Mouse (Mus musculus): ENCODE results near the gene Khdc1c. TPM values are rescaled to one million over a fixed set of nuclear protein-coding genes. Genes with fewer than 3 reads are reported as not detected.
"Not testable (repeated sequence)": the region's sequence is repeated elsewhere in the genome, so short reads cannot be mapped to it uniquely, and the experiment has no call there.

Khdc1c gene
- not detected in 2 replicates for polyA plus RNA-seq (2015; fragmentation: Nextera tagmentation; extraction: Ambion mirVana)

GRCm38 (mm10) chr1:21368031-21368430 lies at the start of gene Khdc1c:
TSS of gene Khdc1c (plus strand) at chr1:21368331.
- not testable (repeated sequence) for H3K4me3 ChIP-seq; H3K9me3 ChIP-seq (replicated peaks); ATAC-seq; H3K4me1 ChIP-seq; H3K27ac ChIP-seq; H3K4me2 ChIP-seq; H3K27me3 ChIP-seq; H3K36me3 ChIP-seq (ENCODE audit: poor library complexity, severe bottlenecking); H3K9ac ChIP-seq
- WGBS, result 64% methylated on average over 1 of the region's 1 CpGs

GRCm38 (mm10) chr1:21320271-21320670 lies 47.9 kb upstream of the Khdc1c start:
- H3K27me3 ChIP-seq; H3K4me3 ChIP-seq; H3K27ac ChIP-seq; H3K4me2 ChIP-seq; H3K4me1 ChIP-seq; ATAC-seq; H3K9ac ChIP-seq; H3K9me3 ChIP-seq (replicated peaks); H3K36me3 ChIP-seq (ENCODE audit: poor library complexity, severe bottlenecking): not testable (repeated sequence)
- 91% methylated on average over 5 of the region's 5 CpGs for WGBS

GRCm38 (mm10) chr1:21321656-21322055 lies 46.5 kb upstream of the Khdc1c start:
- no peak for ATAC-seq
- no peak overlapping the region for H3K4me2 ChIP-seq
- no peak overlapping the region for H3K4me3 ChIP-seq
- H3K27ac ChIP-seq, result no peak overlapping the region
- no peaks in the 10 kb centered on the region for H3K4me1 ChIP-seq
- H3K27me3 ChIP-seq, result no peaks in the 10 kb centered on the region
- WGBS, result 81% methylated on average over 1 of the region's 1 CpGs
- H3K36me3 ChIP-seq (ENCODE audit: poor library complexity, severe bottlenecking), result no peaks in the 10 kb centered on the region
- no peak overlapping the region for H3K9ac ChIP-seq
- H3K9me3 ChIP-seq (replicated peaks), result no peaks in the 10 kb centered on the region; the same call in 1 of the 2 replicates

- H3K27me3 ChIP-seq, result no peaks in the 10 kb centered on the region
- H3K4me2 ChIP-seq, result no peak overlapping the region
- H3K4me3 ChIP-seq, result no peak overlapping the region
- 0 out of 2 replicates have a peak, but pooled peaks have one; percentile 43 for ATAC-seq
- no peak overlapping the region for H3K9ac ChIP-seq
- no peak overlapping the region for H3K27ac ChIP-seq
- no peaks in the 10 kb centered on the region for H3K4me1 ChIP-seq
- H3K9me3 ChIP-seq (replicated peaks), result no peaks in the 10 kb centered on the region; the same call in 1 of the 2 replicates
- H3K36me3 ChIP-seq (ENCODE audit: poor library complexity, severe bottlenecking), result no peaks in the 10 kb centered on the region
- WGBS, result 49% methylated on average over 1 of the region's 1 CpGs
Observed at GRCm38 (mm10) chr1:21323996-21324574, 44.0 kb upstream of the Khdc1c start.

- Histone ChIP-seq H3K27me3 (no peaks in the 10 kb centered on the region), H3K9ac (no peak overlapping the region), H3K36me3 (ENCODE audit: poor library complexity, severe bottlenecking) (no peaks in the 10 kb centered on the region), H3K4me1 (no peaks in the 10 kb centered on the region), H3K4me2 (no peak overlapping the region), H3K27ac (no peak overlapping the region), H3K9me3 (replicated peaks) (no peaks in the 10 kb centered on the region; the same call in 1 of the 2 replicates), H3K4me3 (no peak overlapping the region)
- no peak for ATAC-seq
- WGBS, result 90% methylated on average over 1 of the region's 1 CpGs
Observed at GRCm38 (mm10) chr1:21324633-21325032, 43.5 kb upstream of the Khdc1c start.

GRCm38 (mm10) chr1:21326733-21327132 lies 41.4 kb upstream of the Khdc1c start:
- H3K4me1 ChIP-seq, result no peaks in the 10 kb centered on the region
- 91% methylated on average over 7 of the region's 7 CpGs for WGBS

GRCm38 (mm10) chr1:21331161-21331560 lies 37.0 kb upstream of the Khdc1c start:
- H3K4me3 ChIP-seq; H3K36me3 ChIP-seq (ENCODE audit: poor library complexity, severe bottlenecking); H3K27me3 ChIP-seq; H3K4me2 ChIP-seq; H3K4me1 ChIP-seq; H3K9me3 ChIP-seq (replicated peaks); ATAC-seq; H3K9ac ChIP-seq; H3K27ac ChIP-seq: not testable (repeated sequence)

More at GRCm38 (mm10) chr1:21326733-21327132, 41.4 kb upstream of the Khdc1c start:
- no peaks in the 10 kb centered on the region; the same call in 1 of the 2 replicates for H3K9me3 ChIP-seq (replicated peaks)
- H3K4me2 ChIP-seq, result no peak overlapping the region
- H3K27ac ChIP-seq, result no peak overlapping the region
- no peaks in the 10 kb centered on the region for H3K27me3 ChIP-seq
- ATAC-seq, result no peak
- H3K4me3 ChIP-seq, result no peak overlapping the region
- H3K36me3 ChIP-seq (ENCODE audit: poor library complexity, severe bottlenecking), result no peaks in the 10 kb centered on the region
- H3K9ac ChIP-seq, result no peak overlapping the region

- no peaks in the 10 kb centered on the region for H3K9me3 ChIP-seq (replicated peaks)
- H3K4me2 ChIP-seq, result no peak overlapping the region
- no peaks in the 10 kb centered on the region for H3K27me3 ChIP-seq
- H3K27ac ChIP-seq, result no peak overlapping the region
- H3K4me1 ChIP-seq, result no peaks in the 10 kb centered on the region
- no peak for ATAC-seq
- H3K4me3 ChIP-seq, result no peak overlapping the region
- no peak overlapping the region for H3K9ac ChIP-seq
- H3K36me3 ChIP-seq (ENCODE audit: poor library complexity, severe bottlenecking), result no peaks in the 10 kb centered on the region
- 87% methylated on average over 16 of the region's 16 CpGs for WGBS
Observed at GRCm38 (mm10) chr1:21333222-21333973, 34.7 kb upstream of the Khdc1c start.

- Histone ChIP-seq H3K4me1 (no peaks in the 10 kb centered on the region), H3K27ac (no peak overlapping the region), H3K9ac (no peak overlapping the region), H3K36me3 (ENCODE audit: poor library complexity, severe bottlenecking) (no peaks in the 10 kb centered on the region), H3K4me3 (no peak overlapping the region), H3K4me2 (no peak overlapping the region), H3K9me3 (replicated peaks) (no peaks in the 10 kb centered on the region), H3K27me3 (no peaks in the 10 kb centered on the region)
- no peak for ATAC-seq
Observed at GRCm38 (mm10) chr1:21335836-21336235, 32.3 kb upstream of the Khdc1c start.

GRCm38 (mm10) chr1:21340745-21341144 lies 27.4 kb upstream of the Khdc1c start:
- Histone ChIP-seq H3K36me3 (ENCODE audit: poor library complexity, severe bottlenecking) (no peaks in the 10 kb centered on the region), H3K9me3 (replicated peaks) (no peaks in the 10 kb centered on the region), H3K4me1 (no peaks in the 10 kb centered on the region), H3K4me2 (no peak overlapping the region), H3K27ac (no peak overlapping the region), H3K4me3 (no peak overlapping the region), H3K27me3 (no peaks in the 10 kb centered on the region), H3K9ac (no peak overlapping the region)
- 95% methylated on average over 1 of the region's 1 CpGs for WGBS
- ATAC-seq, result no peak

- Histone ChIP-seq H3K36me3 (ENCODE audit: poor library complexity, severe bottlenecking) (no peaks in the 10 kb centered on the region), H3K4me3 (no peak overlapping the region), H3K9ac (no peak overlapping the region), H3K4me2 (no peak overlapping the region), H3K27ac (no peak overlapping the region), H3K9me3 (replicated peaks) (no peaks in the 10 kb centered on the region), H3K4me1 (no peaks in the 10 kb centered on the region), H3K27me3 (no peaks in the 10 kb centered on the region)
- 62% methylated on average over 4 of the region's 4 CpGs for WGBS
- peak; percentile 53; the same call in 1 of the 2 replicates for ATAC-seq
Observed at GRCm38 (mm10) chr1:21344253-21344652, 23.9 kb upstream of the Khdc1c start.

GRCm38 (mm10) chr1:21344752-21345151 lies 23.4 kb upstream of the Khdc1c start:
- not testable (repeated sequence) for H3K36me3 ChIP-seq (ENCODE audit: poor library complexity, severe bottlenecking); H3K27ac ChIP-seq; H3K27me3 ChIP-seq; H3K9ac ChIP-seq; H3K9me3 ChIP-seq (replicated peaks); H3K4me1 ChIP-seq; ATAC-seq; H3K4me2 ChIP-seq; H3K4me3 ChIP-seq
- WGBS, result 88% methylated on average over 7 of the region's 7 CpGs
